Mouse (Mus musculus): ENCODE data around the gene Grin2c.

The Grin2c gene

GRCm38 (mm10) chr11:115265771-115266399 is 1.2 kb downstream of the Grin2c start:
- DNase-seq (ENCODE audit: low read depth in 2 of 2, low spot score in 2 of 2) = no peak

- DNase-seq (ENCODE audit: low read depth in 2 of 2, low spot score in 2 of 2) = peak in 1 of 2 experiments; percentile 19
These were observed 2.0 kb downstream of the Grin2c start for GRCm38 (mm10) chr11:115264862-115265668.

GRCm38 (mm10) chr11:115264136-115264861 is 2.7 kb downstream of the Grin2c start:
- DNase-seq (ENCODE audit: low read depth in 2 of 2, low spot score in 2 of 2) = no peak

GRCm38 (mm10) chr11:115262954-115263353 is 4.1 kb downstream of the Grin2c start:
- DNase-seq (ENCODE audit: low read depth in 2 of 2, low spot score in 2 of 2) = no peak

- no peak for DNase-seq (ENCODE audit: low read depth in 2 of 2, low spot score in 2 of 2)
These were observed 7.9 kb downstream of the Grin2c start for GRCm38 (mm10) chr11:115259134-115259533.

- DNase-seq (ENCODE audit: low read depth in 2 of 2, low spot score in 2 of 2) = no peak
These were observed 9.1 kb downstream of the Grin2c start for GRCm38 (mm10) chr11:115257775-115258510.

- DNase-seq (ENCODE audit: low read depth in 2 of 2, low spot score in 2 of 2) = no peak
These were observed 15.8 kb downstream of the Grin2c start for GRCm38 (mm10) chr11:115251258-115251657.

GRCm38 (mm10) chr11:115250405-115251090 is 16.5 kb downstream of the Grin2c start:
- no peak for DNase-seq (ENCODE audit: low read depth in 2 of 2, low spot score in 2 of 2)

GRCm38 (mm10) chr11:115249721-115250404 is 17.2 kb downstream of the Grin2c start:
- DNase-seq (ENCODE audit: low read depth in 2 of 2, low spot score in 2 of 2) = no peak

GRCm38 (mm10) chr11:115247945-115248344 is 19.1 kb downstream of the Grin2c start:
- no peak for DNase-seq (ENCODE audit: low read depth in 2 of 2, low spot score in 2 of 2)

- DNase-seq (ENCODE audit: low read depth in 2 of 2, low spot score in 2 of 2) = no peak
These were observed 19.8 kb downstream of the Grin2c start for GRCm38 (mm10) chr11:115247240-115247639.

GRCm38 (mm10) chr11:115246386-115246785 is 20.7 kb downstream of the Grin2c start:
- DNase-seq (ENCODE audit: low read depth in 2 of 2, low spot score in 2 of 2) = no peak

- no peak for DNase-seq (ENCODE audit: low read depth in 2 of 2, low spot score in 2 of 2)
These were observed 22.2 kb downstream of the Grin2c start for GRCm38 (mm10) chr11:115244840-115245239.

- no peak for DNase-seq (ENCODE audit: low read depth in 2 of 2, low spot score in 2 of 2)
These were observed 23.3 kb downstream of the Grin2c start for GRCm38 (mm10) chr11:115243783-115244182.

- no peak for DNase-seq (ENCODE audit: low read depth in 2 of 2, low spot score in 2 of 2)
These were observed 24.3 kb downstream of the Grin2c start for GRCm38 (mm10) chr11:115242746-115243145.

GRCm38 (mm10) chr11:115241402-115241801 is 25.6 kb downstream of the Grin2c start:
- no peak for DNase-seq (ENCODE audit: low read depth in 2 of 2, low spot score in 2 of 2)

- DNase-seq (ENCODE audit: low read depth in 2 of 2, low spot score in 2 of 2) = no peak
These were observed 30.5 kb downstream of the Grin2c start for GRCm38 (mm10) chr11:115236570-115236969.

GRCm38 (mm10) chr11:115234320-115235044 is 32.6 kb downstream of the Grin2c start:
- no peak for DNase-seq (ENCODE audit: low read depth in 2 of 2, low spot score in 2 of 2)

- DNase-seq (ENCODE audit: low read depth in 2 of 2, low spot score in 2 of 2) = no peak
These were observed 33.3 kb downstream of the Grin2c start for GRCm38 (mm10) chr11:115233526-115234290.

All from CD8-positive naive resting alpha-beta T cell, adult 2 months (primary cell).